Mouse (Mus musculus): Measurements from ENCODE around the gene Pla2g1b. TPM values are rescaled to one million over a fixed set of nuclear protein-coding genes. Genes with fewer than 3 reads are reported as not detected.
"Not testable (repeated sequence)": the region's sequence is repeated elsewhere in the genome, so short reads cannot be mapped to it uniquely, and the experiment has no call there.

The Pla2g1b gene
- total RNA-seq, 2 experiments from 2014 or later, result not detected

- DNase-seq, result no peak
Observed at GRCm38 (mm10) chr5:115484996-115485395, 18.9 kb downstream of the Pla2g1b start.

DNA sequence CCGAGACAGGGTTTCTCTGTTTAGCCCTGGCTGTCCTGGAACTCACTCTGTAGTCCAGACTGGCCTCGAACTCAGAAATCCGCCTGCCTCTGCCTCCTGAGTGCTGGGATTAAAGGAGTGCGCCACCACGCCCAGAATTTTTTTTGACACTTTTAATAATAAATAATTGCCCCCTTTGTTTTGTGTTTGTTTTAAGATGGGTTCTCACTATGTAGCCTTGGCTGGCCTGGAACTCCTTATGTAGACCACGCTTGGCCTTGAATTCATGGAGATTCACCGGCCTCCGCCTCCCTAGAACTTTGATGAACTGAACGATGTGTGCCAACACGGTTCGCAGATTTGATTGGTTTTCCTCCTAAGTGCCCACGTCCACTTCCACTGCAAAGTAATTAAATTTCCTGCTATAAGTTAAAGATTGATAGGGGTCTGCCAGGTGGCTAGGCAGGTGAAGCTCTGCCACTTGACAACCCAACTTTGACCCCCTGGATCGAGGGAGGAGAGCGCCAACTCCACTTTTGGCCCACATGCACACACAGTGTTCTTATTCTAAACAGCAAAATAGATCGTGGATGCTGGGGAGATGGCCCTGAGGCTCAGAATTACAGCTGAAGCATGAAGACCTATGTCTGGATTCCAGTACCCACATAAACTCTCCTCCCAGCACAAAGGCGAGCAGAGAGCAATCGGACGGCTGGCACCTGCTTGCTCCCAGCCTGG lies 19.6 kb downstream of the Pla2g1b start:
- no peak for DNase-seq

- no peak for DNase-seq
Observed at GRCm38 (mm10) chr5:115486726-115487125, 20.7 kb downstream of the Pla2g1b start.

- no peak for DNase-seq
Observed at GRCm38 (mm10) chr5:115487353-115487752, 21.3 kb downstream of the Pla2g1b start.

DNA sequence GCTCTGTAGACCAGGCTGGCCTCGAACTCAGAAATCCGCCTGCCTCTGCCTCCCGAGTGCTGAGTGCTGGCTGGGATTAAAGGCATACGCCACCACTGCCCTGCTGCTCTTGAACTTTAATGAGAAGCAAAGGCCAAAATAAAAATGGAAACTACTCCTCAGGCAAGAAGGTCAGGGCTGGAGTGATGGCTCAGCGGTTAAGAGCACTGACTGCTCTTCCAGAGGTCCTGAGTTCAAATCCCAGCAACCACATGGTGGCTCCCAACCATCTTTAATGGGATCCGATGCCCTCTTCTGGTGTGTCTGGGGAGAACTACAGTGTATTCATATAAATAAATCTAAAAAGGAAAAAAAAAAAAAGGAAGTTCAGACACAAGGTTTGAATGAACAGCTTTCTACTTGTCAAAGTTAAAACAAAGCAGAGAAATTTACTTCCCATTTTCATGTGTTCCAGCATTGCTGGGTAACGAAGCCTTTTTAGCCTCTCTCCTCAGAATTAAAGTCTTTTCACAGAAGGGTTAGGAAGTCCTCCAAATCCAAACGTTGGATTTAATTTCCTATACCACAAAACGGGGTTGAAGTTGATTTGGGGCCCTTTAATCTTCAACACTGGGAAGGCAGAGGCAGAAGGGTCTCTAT lies 22.0 kb downstream of the Pla2g1b start:
- no peak for DNase-seq

DNA sequence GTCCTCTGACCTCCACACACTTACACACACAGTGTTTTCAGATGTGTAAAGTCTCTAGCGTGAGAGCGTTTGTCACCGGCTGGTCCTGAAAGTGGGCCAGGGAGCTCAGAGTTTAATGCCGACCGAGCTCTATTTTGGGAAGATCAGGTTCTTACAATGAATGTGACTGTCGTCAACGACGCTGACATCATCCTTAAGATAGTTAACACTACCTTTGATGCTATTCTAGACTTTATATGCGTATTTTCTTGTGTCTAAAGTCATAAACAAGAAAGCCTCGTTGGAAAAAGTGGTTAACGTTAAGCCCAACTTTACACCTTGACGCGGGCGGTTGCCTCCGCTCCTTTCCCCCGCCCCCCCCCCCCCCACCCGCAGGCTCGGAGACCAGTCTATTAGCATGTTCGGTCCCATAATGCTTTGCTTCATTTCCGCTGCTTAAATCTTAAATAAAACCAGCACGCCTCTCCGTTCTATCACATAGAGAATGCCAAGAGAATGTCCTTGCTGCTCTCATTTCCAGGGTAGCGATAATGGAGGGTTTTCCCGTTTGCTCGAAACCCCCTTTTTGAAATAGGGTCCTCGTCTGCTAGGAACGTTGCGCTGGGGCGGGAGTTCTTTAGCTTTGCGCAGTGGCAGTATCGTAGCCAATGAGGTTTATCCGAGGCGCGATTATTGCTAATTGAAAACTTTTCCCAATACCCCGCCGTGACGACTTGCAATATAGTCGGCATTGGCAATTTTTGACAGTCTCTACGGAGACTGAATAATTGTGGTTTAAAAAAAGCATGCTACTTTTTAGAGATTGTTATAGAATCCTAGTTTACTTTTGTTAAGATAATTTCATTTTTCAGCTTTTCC lies 23.0 kb downstream of the Pla2g1b start:
- DNase-seq, result peak; percentile 69

DNA sequence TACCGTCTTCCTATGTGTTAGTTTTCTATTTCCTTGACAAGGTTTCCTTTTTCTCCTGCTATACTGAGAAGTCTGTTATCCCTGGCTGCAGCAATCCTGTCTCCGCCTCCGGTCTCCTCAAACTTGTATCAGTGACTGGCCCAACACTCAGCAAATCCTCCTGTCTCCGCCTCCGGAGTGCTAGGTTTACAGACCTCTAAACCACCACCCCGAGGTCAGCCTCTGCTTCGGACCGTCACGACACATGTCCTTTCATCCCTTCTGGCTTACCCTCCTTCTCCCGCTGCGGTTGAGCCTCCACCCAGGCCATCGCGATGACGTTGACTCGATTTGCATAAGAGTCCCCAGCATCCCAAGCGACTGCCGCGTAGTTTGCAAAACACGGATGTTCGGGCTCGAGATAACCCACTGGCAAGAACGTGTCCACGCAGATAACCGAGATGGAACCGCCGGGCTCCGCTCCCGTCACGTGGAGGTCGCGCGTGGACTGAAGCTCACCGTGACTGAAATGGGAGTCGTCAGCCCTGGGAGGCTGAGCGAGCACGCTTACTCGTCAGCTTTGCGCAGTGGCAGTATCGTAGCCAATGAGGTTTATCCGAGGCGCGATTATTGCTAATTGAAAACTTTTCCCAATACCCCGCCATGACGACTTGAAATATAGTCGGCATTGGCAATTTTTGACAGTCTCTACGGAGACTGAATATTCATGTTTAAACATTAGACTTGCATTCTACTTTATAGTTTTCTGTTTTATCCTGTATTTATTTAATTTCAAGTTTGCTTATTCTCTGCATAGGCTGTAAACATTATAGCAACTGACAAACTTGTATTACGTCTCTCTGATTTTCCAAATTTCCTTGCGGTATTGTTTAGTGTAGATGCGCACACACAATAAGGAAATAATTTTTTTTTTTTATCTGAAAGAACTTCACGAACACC lies 23.9 kb downstream of the Pla2g1b start:
- peak; percentile 79 for DNase-seq

- no peak for DNase-seq
Observed at GRCm38 (mm10) chr5:115490638-115491000, 24.6 kb downstream of the Pla2g1b start.

DNA sequence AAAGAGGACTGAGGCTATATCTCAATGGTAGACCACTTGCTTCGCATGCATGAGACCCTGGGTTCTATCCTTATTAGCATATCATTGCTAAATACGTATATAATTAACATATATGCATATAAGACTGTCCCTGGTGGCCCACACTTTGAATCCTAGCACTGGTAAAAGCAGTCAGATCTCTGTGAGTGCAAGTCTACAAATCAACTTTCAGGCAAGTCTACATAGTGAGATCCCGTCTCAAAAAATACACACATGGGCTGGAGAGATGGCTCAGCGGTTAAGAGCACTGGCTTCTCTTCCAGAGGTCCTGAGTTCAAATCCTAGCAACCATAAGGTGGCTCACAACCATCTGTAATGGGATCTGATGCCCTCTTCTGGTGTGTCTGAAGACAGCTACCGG lies 25.0 kb downstream of the Pla2g1b start:
- no peak for DNase-seq

DNA sequence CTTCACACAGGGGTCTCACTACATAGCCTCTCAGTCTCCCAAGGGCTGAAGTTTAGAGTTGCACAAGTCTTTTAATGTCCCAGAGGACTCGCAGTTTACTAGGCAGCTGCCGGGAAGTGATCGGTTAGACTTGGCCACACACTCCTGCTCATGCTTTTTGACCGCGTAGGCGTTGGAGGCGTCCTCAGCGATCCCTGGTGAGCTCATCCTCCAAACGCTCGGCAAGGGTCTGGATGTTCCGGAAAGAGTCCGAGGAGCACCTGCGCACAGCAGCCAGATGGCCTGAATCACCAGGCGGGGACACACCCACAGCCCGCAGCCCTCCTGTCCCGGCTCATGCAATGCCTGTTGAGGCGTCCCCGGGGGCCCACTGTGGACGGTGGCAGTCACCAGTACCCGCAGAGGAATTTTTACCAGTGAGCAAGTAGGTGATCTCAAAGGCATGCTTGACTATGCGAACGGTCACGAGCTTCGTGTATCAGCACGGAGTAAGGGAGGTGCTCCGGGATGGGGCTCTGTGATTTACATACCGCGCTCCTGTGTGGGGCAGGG lies 25.8 kb downstream of the Pla2g1b start:
- peak; percentile 54 for DNase-seq

GRCm38 (mm10) chr5:115492711-115493335 lies 26.8 kb downstream of the Pla2g1b start:
- DNase-seq, result no peak

DNA sequence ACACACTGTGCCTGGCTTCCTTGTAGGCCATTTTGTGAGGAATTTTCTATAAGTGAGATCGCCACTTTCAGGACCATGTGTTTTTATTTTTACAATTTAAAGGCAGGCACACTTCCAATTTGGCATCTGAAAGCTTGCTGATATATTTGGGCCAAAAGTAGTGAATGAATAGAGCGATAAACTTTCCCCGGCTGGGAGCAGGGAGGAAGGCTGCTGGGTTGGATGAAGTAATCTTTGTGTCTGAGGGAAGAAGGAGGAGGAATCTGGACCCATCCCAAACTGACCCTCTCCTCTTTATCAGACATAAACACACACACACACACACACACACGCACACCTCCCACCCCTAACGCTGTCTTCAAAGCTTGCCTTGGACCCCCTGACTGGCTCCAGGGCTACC lies 27.4 kb downstream of the Pla2g1b start:
- no peak for DNase-seq

- DNase-seq, result not testable (repeated sequence)
Observed at GRCm38 (mm10) chr5:115495618-115496017, 29.6 kb downstream of the Pla2g1b start.

DNA sequence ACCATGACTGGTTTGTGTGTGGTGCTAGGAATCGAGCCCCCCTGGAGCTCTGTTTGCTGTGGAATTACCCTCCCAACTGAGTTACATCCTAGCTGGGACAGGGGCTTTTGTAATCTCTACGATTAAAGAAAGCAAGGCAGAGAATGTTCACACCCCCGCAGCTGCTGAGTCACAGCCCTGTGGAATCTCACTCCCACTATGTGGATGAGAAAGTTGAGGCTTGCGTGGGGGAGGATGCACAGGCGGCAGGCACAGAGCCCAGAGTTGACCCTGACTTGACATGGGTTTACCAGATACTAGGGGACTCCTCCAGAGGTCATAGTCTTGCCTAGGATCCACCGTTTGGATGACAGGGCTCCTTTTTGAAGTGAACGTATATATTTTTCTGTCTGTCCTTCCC lies 31.0 kb downstream of the Pla2g1b start:
- no peak for DNase-seq

DNA sequence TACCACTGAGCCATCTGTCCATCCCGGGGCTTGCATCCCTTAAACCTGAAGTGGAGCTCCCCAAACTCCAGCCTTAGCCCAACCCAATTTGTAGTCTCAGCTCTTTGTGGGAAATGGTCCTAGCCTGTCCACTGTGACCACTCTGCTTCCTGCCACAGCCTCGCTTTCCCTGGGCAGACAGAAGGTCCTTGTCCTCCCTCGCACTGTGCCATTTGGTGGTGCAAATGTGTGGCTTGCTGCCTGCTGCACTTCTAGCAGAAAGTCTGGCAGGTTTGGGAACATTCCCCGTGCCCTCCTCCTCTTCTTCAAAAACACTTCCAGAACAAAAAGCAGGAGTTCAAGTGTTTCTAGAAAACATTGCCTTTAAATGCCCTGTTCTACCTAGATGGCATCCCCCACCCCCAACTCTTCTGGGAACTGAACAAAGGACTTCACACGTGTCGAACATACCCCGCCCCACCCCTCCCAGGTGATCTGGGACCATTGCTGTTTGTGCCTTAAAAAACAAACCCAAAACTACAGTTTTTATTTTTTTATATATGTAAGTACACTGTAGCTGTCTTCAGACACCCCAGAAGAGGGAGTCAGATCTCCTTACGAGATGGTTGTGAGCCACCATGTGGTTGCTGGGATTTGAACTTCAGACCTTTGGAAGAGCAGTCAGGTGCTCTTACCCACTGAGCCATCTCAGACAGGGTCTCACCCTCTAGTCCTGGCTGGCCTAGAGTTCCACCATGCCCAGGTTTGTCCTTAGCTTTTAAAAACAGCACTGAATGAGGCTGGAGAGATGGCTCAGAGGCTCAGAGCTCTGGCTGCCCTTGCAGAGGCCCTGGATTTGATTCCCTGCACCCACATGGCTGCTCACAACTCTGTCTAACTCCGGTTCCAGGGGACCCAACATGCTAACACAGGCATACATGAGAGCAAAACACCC lies 32.5 kb downstream of the Pla2g1b start:
- no peak for DNase-seq

DNA sequence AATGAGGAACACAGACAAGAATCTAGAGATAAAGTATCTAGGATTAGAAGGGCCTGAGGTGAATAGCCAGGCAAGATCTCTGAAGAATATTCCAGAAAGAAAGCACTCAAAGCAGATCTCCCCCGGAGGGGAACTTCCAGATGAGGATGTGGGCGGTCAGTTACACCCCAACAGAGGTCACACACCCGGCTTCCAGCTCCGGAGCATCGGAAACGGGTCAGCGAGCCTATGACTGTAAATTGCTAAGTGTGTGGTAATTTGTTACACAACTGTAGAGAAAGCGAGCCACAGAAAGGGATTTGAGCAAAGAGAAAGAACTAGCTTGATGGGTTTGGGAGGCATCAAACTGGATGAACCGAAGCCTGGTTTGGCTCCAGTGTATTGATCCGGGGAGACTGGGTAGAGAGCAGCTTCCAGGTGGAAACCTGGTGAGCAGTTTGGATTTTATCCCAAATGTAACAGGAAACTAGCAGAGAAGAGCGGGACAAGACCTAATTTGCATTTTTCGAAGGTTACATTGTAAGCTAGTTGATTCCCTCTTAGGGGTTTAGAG lies 34.4 kb downstream of the Pla2g1b start:
- no peak for DNase-seq

- no peak for DNase-seq
Observed at GRCm38 (mm10) chr5:115503035-115503434, 37.0 kb downstream of the Pla2g1b start.

DNA sequence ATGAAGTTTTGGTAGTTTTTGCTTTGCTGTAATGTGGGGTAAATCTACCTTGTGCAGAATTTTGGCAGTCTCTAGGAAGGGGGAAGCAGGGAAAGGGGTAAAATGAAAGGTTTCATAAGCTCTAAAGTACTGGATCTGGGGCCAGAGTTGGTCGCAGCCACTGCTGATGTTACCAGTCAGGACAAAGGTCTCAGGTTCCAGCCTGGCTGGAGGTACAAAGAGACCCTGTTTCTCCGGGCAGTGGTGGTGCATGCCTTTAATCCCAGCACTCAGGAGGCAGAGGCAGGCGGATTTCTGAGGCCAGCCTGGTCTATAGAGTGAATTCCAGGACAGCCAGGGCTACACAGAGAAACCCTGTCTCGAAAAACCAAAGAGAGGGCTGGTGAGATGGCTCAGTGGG lies 39.6 kb downstream of the Pla2g1b start:
- not testable (repeated sequence) for DNase-seq

DNA sequence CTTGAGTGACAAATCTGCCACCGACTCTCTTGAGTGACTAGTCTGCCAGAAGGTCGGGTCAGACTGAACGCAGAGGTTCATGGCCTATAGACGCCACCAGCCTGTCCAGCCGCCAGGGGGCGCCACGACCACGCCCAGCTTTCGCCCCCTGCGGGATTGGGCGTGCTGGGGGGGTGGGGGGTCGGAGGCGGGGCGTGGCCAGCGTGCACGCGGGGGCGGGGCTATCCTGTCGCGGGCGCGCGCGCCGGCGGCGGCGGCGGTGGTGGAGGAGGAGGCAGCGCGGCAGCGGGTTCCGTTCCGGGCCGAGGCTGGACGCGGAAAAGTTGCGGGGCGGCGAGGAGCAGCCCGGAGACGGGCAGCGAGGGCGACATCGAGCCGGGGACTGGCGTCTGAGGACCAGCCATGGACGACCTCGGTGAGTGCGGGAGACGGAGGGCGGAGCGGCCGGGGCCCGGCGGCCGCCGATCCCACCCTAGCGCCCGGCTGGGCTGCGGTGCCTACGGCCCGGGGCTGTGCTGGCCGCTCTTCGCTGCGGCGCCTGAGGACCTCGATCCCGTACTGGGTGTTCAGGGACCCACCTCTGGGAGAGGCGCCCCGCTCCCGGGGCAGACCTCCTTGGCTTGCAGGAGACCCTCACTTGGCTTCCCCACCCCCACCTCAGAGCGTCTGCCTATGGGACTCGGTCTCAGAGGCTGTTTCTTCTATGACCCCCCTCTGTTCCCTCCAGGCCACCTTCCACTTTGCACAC lies 40.6 kb downstream of the Pla2g1b start, which contains the start of gene Pxn:
TSS of gene Pxn (plus strand) at position 223 of the 748 bp plus-strand sequence.
- DNase-seq, result peak; percentile 98

All from gastrocnemius, postnatal 10 days (tissue).